Mouse (Mus musculus): Measurements from ENCODE around the gene Rap1gds1. TPM values are rescaled to one million over a fixed set of nuclear protein-coding genes. Genes with fewer than 3 reads are reported as not detected.

Gene Rap1gds1
- polyA plus RNA-seq, 1 experiment from 2014 or later: 22.5 TPM

DNA sequence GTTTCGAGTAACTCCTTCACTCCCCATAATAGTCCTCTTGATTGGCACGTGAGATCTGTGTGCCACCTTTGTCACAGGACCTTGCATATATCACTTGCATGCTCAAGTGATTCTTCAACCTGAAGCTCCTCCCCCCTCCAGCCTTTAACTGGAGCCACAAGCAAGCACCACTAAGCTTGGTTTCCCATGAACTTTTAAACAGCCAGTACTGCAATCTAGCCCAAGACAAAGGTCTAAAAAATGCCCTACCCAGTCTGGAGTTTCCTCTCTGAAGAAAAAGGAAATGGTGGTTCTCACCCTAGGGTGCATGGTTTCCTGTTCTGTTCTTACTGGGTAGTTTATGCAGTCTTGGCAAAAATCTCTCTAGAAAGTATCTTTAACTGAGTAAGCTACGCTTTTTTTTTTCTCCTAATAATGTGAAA lies 32.6 kb downstream of the Rap1gds1 start:
- H3K27me3 ChIP-seq (ENCODE audit: control insufficient read depth, insufficient read depth, low read length): no peaks in the 10 kb centered on the region
- no peak overlapping the region for H3K9ac ChIP-seq (ENCODE audit: low read length)
- no peak overlapping the region for H3K27ac ChIP-seq (replicated peaks)
- no peak for DNase-seq (ENCODE audit: low spot score)
- H3K4me1 ChIP-seq (replicated peaks; ENCODE audit: control insufficient read depth, insufficient read depth): no peaks in the 10 kb centered on the region
- no peak overlapping the region for H3K4me3 ChIP-seq (ENCODE audit: low read depth, low read length)
- H3K9me3 ChIP-seq (ENCODE audit: control insufficient read depth, low read length): no peaks in the 10 kb centered on the region
- WGBS: 81% methylated on average over 3 of the region's 3 CpGs
- no peak for ATAC-seq (ENCODE audit: low FRiP score, low TSS enrichment)
- no peak overlapping the region for H3K4me2 ChIP-seq (replicated peaks; ENCODE audit: low read depth)
- no peaks in the 10 kb centered on the region for H3K36me3 ChIP-seq (ENCODE audit: control insufficient read depth, insufficient read depth, low read length)
- TF ChIP-seq CTCF (IDR thresholded peaks at IDR 0.05; ENCODE audit: low read depth): no peak
- no peak for TF ChIP-seq EP300 (optimal IDR thresholded peaks at IDR 0.05)

DNA sequence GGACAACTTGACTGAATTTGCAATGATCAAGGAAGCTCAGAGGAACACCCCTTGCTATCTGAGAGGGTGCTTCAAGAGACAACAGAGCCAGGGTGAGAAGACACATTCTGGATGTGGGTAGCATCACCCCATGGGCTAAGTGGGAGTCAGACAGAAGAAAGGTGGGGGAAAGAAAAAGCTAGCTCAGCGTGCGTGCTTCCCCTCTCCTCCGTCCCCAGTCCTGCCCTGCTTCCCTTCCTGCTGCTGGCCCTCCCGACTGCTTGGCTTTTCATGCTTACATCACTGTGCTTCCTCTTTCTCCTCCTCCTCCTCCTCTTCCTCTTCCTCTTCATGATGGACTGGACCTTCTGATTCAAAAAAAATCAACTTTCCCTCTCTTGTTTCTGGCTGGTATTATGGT lies 33.1 kb downstream of the Rap1gds1 start:
- DNase-seq (ENCODE audit: low spot score): no peak
- 85% methylated on average over 4 of the region's 4 CpGs for WGBS

DNA sequence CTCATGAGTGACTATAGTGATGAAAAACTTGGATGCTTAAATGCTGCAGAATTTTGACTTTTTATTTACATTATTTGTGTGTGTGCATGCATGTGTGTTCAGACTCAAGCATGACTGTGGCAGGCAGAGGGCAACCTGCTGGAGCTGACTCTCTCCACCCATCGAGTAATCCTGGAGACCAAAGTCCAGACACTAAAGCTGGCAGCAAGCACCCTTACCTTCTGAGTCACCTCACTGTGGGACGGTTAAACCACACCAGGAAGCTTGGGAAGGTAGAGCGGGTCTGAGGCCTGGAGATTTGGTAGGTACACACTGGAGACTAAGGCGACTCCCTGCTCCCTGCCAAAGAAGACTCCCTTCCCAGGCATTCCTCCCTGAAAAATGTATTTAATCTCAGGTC lies 38.0 kb downstream of the Rap1gds1 start:
- ATAC-seq (ENCODE audit: low FRiP score, low TSS enrichment) (peak; percentile 100), DNase-seq (ENCODE audit: low spot score) (peak; percentile 80)
- no peak overlapping the region for H3K9ac ChIP-seq (ENCODE audit: low read length)
- TF ChIP-seq EP300 (optimal IDR thresholded peaks at IDR 0.05) (no peak), CTCF (IDR thresholded peaks at IDR 0.05; ENCODE audit: low read depth) (peak; percentile 35)
- 66% methylated on average over 4 of the region's 4 CpGs for WGBS
- no peak overlapping the region for H3K4me2 ChIP-seq (replicated peaks; ENCODE audit: low read depth)
- no peak overlapping the region for H3K4me3 ChIP-seq (ENCODE audit: low read depth, low read length)
- no peaks in the 10 kb centered on the region for H3K9me3 ChIP-seq (ENCODE audit: control insufficient read depth, low read length)
- H3K4me1 ChIP-seq (replicated peaks; ENCODE audit: control insufficient read depth, insufficient read depth): no peaks in the 10 kb centered on the region
- H3K36me3 ChIP-seq (ENCODE audit: control insufficient read depth, insufficient read depth, low read length): no peaks in the 10 kb centered on the region
- no peaks in the 10 kb centered on the region for H3K27me3 ChIP-seq (ENCODE audit: control insufficient read depth, insufficient read depth, low read length)
- no peak overlapping the region; the same call in 1 of the 2 replicates for H3K27ac ChIP-seq (replicated peaks)

More for the DNA sequence above, 33.1 kb downstream of the Rap1gds1 start:
- Histone ChIP-seq H3K27ac (replicated peaks) (no peak overlapping the region; the same call in 1 of the 2 replicates), H3K4me2 (replicated peaks; ENCODE audit: low read depth) (no peak overlapping the region), H3K36me3 (ENCODE audit: control insufficient read depth, insufficient read depth, low read length) (no peaks in the 10 kb centered on the region), H3K27me3 (ENCODE audit: control insufficient read depth, insufficient read depth, low read length) (no peaks in the 10 kb centered on the region), H3K9me3 (ENCODE audit: control insufficient read depth, low read length) (no peaks in the 10 kb centered on the region), H3K4me1 (replicated peaks; ENCODE audit: control insufficient read depth, insufficient read depth) (no peaks in the 10 kb centered on the region), H3K4me3 (ENCODE audit: low read depth, low read length) (no peak overlapping the region), H3K9ac (ENCODE audit: low read length) (no peak overlapping the region)
- no peak for ATAC-seq (ENCODE audit: low FRiP score, low TSS enrichment)
- no peak for TF ChIP-seq CTCF (IDR thresholded peaks at IDR 0.05; ENCODE audit: low read depth)

DNA sequence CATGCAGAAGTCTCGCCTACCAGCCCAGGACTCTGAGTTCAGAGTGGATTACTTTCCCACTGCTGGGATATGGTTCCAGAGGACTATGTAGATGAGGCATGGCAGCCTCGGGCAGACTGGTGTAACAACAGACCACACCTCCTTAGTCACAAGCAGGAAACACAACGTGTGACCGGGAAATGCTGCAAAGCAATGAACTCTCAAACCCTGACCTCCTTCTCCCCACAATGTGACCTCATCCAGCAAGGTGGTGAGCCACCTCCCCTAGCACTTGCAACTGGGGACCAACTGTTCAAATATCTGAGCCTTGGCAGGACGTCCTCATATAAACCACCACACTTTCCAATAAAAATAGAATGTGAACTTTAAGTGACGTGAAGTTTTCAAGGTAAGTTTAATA lies 41.8 kb downstream of the Rap1gds1 start:
- Histone ChIP-seq H3K27ac (replicated peaks) (no peak overlapping the region), H3K27me3 (ENCODE audit: control insufficient read depth, insufficient read depth, low read length) (no peaks in the 10 kb centered on the region), H3K9me3 (ENCODE audit: control insufficient read depth, low read length) (no peaks in the 10 kb centered on the region), H3K9ac (ENCODE audit: low read length) (no peak overlapping the region), H3K4me1 (replicated peaks; ENCODE audit: control insufficient read depth, insufficient read depth) (no peaks in the 10 kb centered on the region), H3K4me2 (replicated peaks; ENCODE audit: low read depth) (no peak overlapping the region), H3K4me3 (ENCODE audit: low read depth, low read length) (no peak overlapping the region), H3K36me3 (ENCODE audit: control insufficient read depth, insufficient read depth, low read length) (no peaks in the 10 kb centered on the region)
- WGBS: 76% methylated on average over 6 of the region's 6 CpGs
- TF ChIP-seq EP300 (optimal IDR thresholded peaks at IDR 0.05): no peak
- no peak for TF ChIP-seq CTCF (IDR thresholded peaks at IDR 0.05; ENCODE audit: low read depth)
- DNase-seq (ENCODE audit: low spot score) (peak; percentile 20), ATAC-seq (ENCODE audit: low FRiP score, low TSS enrichment) (peak; percentile 70)

DNA sequence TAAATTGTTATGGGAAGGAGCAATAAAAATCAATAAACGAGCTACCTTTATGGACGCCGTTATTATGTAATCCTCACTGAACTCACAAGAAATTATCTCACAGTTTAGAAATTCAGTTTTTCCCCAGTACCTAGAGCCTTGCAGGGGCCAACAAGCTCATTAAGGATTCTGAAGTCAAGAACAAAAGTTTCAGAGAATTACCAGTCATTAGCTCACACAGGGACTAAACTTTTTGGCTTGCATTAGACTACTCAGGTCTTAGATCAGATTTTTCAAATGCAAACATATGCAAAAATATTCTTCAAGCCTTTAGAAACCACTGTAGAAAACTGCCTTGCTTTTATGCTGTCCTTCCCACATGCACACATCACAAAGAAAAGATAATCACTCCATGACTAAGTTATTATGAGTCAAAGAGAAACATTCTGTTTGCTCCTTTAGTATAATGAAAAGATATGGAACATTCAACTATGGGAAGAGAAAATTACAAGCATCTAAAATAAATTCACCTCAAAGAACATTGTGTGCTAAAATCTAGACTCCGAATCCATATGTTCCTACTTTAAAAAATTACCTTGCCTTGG lies 44.3 kb downstream of the Rap1gds1 start:
- Histone ChIP-seq H3K27me3 (ENCODE audit: control insufficient read depth, insufficient read depth, low read length) (no peaks in the 10 kb centered on the region), H3K9ac (ENCODE audit: low read length) (no peak overlapping the region), H3K4me1 (replicated peaks; ENCODE audit: control insufficient read depth, insufficient read depth) (no peaks in the 10 kb centered on the region), H3K4me2 (replicated peaks; ENCODE audit: low read depth) (no peak overlapping the region), H3K9me3 (ENCODE audit: control insufficient read depth, low read length) (no peaks in the 10 kb centered on the region), H3K27ac (replicated peaks) (no peak overlapping the region), H3K36me3 (ENCODE audit: control insufficient read depth, insufficient read depth, low read length) (no peaks in the 10 kb centered on the region), H3K4me3 (ENCODE audit: low read depth, low read length) (no peak overlapping the region)
- 93% methylated on average over 4 of the region's 4 CpGs for WGBS
- TF ChIP-seq CTCF (IDR thresholded peaks at IDR 0.05; ENCODE audit: low read depth): no peak
- ATAC-seq (ENCODE audit: low FRiP score, low TSS enrichment): no peak
- DNase-seq (ENCODE audit: low spot score): no peak

DNA sequence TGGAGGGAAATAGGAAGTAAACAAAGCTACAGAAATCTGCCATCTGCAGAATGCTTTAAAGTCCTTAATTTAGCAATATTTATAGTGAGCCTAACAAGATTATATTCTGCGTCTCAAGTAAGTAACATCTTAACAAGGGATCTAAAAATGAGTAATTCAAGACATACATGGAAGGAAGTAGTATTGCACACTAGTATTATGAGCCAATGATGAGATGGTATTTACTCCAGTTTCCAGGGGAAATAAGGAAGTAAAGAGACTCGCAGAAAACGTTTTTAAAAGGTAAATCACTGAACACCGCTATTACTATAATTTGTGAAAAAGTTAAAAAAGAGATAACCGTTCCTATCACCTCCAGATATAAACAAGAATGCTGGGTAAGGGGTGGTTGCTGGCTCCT lies 49.9 kb downstream of the Rap1gds1 start:
- no peak for ATAC-seq (ENCODE audit: low FRiP score, low TSS enrichment)
- Histone ChIP-seq H3K27ac (replicated peaks) (no peak overlapping the region), H3K4me3 (ENCODE audit: low read depth, low read length) (no peak overlapping the region), H3K27me3 (ENCODE audit: control insufficient read depth, insufficient read depth, low read length) (no peaks in the 10 kb centered on the region), H3K9ac (ENCODE audit: low read length) (no peak overlapping the region), H3K9me3 (ENCODE audit: control insufficient read depth, low read length) (no peaks in the 10 kb centered on the region), H3K36me3 (ENCODE audit: control insufficient read depth, insufficient read depth, low read length) (no peaks in the 10 kb centered on the region), H3K4me2 (replicated peaks; ENCODE audit: low read depth) (no peak overlapping the region), H3K4me1 (replicated peaks; ENCODE audit: control insufficient read depth, insufficient read depth) (no peaks in the 10 kb centered on the region)
- no peak for TF ChIP-seq CTCF (IDR thresholded peaks at IDR 0.05; ENCODE audit: low read depth)
- no peak for TF ChIP-seq EP300 (optimal IDR thresholded peaks at IDR 0.05)
- WGBS: 67% methylated on average over 5 of the region's 5 CpGs
- no peak for DNase-seq (ENCODE audit: low spot score)

Data from stomach, postnatal 0 days (tissue).